Mouse (Mus musculus): ENCODE results near the gene Phxr2.

Gene Phxr2

GRCm38 (mm10) chr10:99086029-99086428 lies 40.1 kb downstream of the Phxr2 start:
- no peak for DNase-seq

GRCm38 (mm10) chr10:99085240-99085587 lies 40.9 kb downstream of the Phxr2 start:
- no peak for DNase-seq

GRCm38 (mm10) chr10:99084397-99085239 lies 41.5 kb downstream of the Phxr2 start:
- peak; percentile 89 to 93 for DNase-seq

- peak; percentile 71 to 80 for DNase-seq
These were observed 42.6 kb downstream of the Phxr2 start for GRCm38 (mm10) chr10:99083431-99084003.

GRCm38 (mm10) chr10:99081569-99081990 lies 44.5 kb downstream of the Phxr2 start:
- no peak for DNase-seq

GRCm38 (mm10) chr10:99078621-99079020 lies 47.5 kb downstream of the Phxr2 start:
- no peak for DNase-seq

- no peak for DNase-seq
These were observed 49.8 kb downstream of the Phxr2 start for GRCm38 (mm10) chr10:99076113-99076895.

Data from kidney, postnatal 25 days (tissue).